Mouse (Mus musculus) limb, embryonic 10.5 days (tissue): ENCODE measurements at regions not wholly inside any gene's neighbourhood (a gene's known extent, or its start where the extent isn't known, plus 50 kb on each side); places are given as distances from the start of the nearest gene placed in this dataset.
A peak's percentile ranks its signal among the peaks of the same experiment; 100 is the strongest.

Experiments used
- DNase-seq: peaks from one replicate; pipeline ENCODE4 v3.0.0-alpha.2; 2017; ENCODE audit warnings: low spot score
- H3K27ac ChIP-seq: fragments of 300-500 bp; sonication (generic); 2 replicates; pipeline ENCODE4 v1.5.1; 2016; ENCODE audit warnings: mild to moderate bottlenecking
- H3K27me3 ChIP-seq: fragments of 300-500 bp; sonication (generic); 2 replicates; pipeline ENCODE4 v1.6.1; 2016; ENCODE audit warnings: low read depth, mild to moderate bottlenecking; ENCODE audit not compliant: poor library complexity, severe bottlenecking
- H3K36me3 ChIP-seq: fragments of 300-500 bp; sonication (generic); 2 replicates; pipeline ENCODE4 v1.6.1; 2016; ENCODE audit warnings: mild to moderate bottlenecking, moderate library complexity
- H3K4me1 ChIP-seq: fragments of 300-500 bp; sonication (generic); 2 replicates; pipeline ENCODE4 v1.6.1; 2016
- H3K4me3 ChIP-seq: fragments of 300-500 bp; sonication (generic); 2 replicates; pipeline ENCODE4 v1.5.1; 2016; ENCODE audit warnings: mild to moderate bottlenecking, moderate library complexity
- H3K9me3 ChIP-seq: fragments of 300-500 bp; sonication (generic); replicated peaks from 2 replicates; pipeline ENCODE4 v1.6.1; 2016; ENCODE audit warnings: mild to moderate bottlenecking
- WGBS: fragments of 180-500 bp; shearing (Covaris S2); methylation state at CpG from one replicate; pipeline ENCODE4 v1.1.7; 2016; 5-methylcytosine and 5-hydroxymethylcytosine counted together

DNA sequence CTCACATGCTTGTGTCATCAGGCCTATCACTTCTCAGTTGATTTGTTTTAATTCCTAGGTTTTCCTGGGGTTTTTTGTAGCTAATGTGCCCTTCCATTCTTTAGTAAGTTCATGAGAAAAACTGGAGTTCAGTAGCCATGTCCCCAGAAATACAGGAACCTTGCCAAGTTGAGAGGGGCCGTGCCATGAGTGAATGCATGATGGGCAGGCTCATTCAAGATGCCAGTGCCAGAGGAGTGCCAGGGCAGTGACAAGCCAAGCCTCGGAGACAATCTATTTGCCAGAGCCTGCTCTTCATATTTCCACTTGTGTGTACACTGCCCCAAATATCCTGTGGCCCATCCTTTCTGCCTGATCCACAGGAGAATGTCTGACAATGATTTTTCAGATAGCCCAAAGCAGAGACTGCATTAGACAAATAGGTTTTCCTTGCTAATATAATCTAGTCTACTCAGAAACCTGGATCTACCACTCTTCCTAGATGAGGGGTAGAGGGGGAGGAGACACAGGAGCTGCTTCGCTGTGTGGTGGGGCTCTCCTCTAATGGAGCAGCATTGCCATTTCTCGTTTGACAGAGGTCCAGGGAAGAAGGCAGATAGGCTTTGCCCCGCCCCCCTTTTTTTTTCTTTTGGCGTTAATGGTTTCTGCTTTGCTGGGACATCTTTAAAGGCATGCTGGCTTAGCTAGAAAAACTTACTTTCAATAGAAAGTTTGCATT lies 569.5 kb upstream of the Arid1b start:
- no peak overlapping the region for H3K27ac ChIP-seq
- H3K27me3 ChIP-seq = no peaks in the 10 kb centered on the region
- WGBS = 65% methylated on average over 6 of the region's 6 CpGs
- H3K36me3 ChIP-seq = no peaks in the 10 kb centered on the region
- no peak overlapping the region for H3K4me3 ChIP-seq
- no peaks in the 10 kb centered on the region; the same call in 1 of the 2 replicates for H3K9me3 ChIP-seq
- no peak for DNase-seq
- 0 out of 2 replicates have a peak, but pooled peaks cover 4% of the 10 kb centered on the region for H3K4me1 ChIP-seq

DNA sequence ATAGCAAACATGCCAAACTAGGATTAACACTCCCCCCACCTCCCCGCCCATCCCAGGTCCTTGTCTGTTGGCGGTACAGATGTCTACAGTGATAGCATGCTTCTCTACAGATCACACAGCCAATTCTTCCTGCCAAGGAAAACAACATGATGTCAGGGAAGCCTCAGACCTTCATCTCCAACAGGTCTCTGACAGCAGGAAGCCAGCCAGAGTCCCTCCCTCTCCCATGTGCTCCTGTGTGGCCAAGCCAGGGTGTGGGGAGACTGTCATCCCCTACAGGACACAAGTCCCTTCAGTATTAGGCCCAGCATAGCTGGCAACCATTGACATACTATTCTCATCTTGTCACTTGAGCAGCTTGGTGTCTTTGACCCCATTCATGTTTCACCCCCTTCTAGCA lies 568.8 kb upstream of the Arid1b start:
- H3K27me3 ChIP-seq = no peaks in the 10 kb centered on the region
- H3K27ac ChIP-seq = no peak overlapping the region
- no peaks in the 10 kb centered on the region for H3K36me3 ChIP-seq
- no peaks in the 10 kb centered on the region; the same call in 1 of the 2 replicates for H3K9me3 ChIP-seq
- 0 out of 2 replicates have a peak, but pooled peaks cover 4% of the 10 kb centered on the region for H3K4me1 ChIP-seq
- no peak for DNase-seq
- 90% methylated on average over 2 of the region's 2 CpGs for WGBS
- no peak overlapping the region for H3K4me3 ChIP-seq

- no peak overlapping the region for H3K27ac ChIP-seq
- no peaks in the 10 kb centered on the region for H3K27me3 ChIP-seq
- no peaks in the 10 kb centered on the region; the same call in 1 of the 2 replicates for H3K9me3 ChIP-seq
- DNase-seq = no peak
- H3K4me1 ChIP-seq = peaks cover 4% of the 10 kb centered on the region; the same call in 1 of the 2 replicates
- no peak overlapping the region for H3K4me3 ChIP-seq
- 49% methylated on average over 2 of the region's 2 CpGs for WGBS
- H3K36me3 ChIP-seq = no peaks in the 10 kb centered on the region
These were observed 565.1 kb upstream of the Arid1b start for GRCm38 (mm10) chr17:4429036-4429435.

DNA sequence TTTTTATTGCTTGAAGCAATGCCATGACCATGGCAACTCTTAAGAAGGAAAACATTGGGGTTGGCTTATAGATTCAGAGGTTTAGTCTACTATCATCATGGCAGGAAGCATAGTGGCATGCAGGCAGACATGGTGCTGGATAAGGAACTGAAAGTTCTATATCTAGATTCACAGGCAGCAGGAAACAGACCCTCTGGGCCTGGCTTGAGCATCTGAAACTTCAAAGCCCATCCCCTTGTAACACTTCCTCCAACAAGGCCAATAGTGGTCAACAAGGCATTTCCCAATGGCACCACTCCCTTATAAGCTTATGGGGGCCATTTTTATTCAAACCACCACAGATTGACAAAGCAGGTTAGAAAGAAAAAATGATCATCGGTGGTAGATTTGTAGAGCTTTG lies 548.5 kb upstream of the Arid1b start:
- Histone ChIP-seq H3K4me1 (no peaks in the 10 kb centered on the region), H3K36me3 (no peaks in the 10 kb centered on the region), H3K4me3 (no peak overlapping the region), H3K27me3 (no peaks in the 10 kb centered on the region), H3K9me3 (no peaks in the 10 kb centered on the region), H3K27ac (no peak overlapping the region)
- WGBS = 94% methylated on average over 1 of the region's 1 CpGs
- DNase-seq = no peak

DNA sequence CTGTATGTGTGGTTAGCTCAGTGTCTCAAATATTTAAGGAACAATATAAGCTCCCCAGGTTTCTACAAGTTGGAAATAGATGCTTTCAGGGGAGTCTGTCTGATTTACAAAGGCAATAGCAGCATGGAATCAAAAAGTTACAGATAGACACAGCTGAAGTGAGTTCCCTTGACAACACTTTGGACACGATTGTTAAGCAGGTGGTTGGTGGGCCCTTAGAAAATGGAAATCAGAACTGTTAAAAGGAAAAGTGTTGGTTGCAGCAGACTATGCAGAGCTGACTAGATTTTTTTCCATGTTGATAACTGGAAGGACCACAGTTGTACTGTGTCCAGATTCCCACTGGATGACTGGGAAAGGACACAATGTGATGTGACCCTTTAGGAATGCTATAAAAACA lies 536.6 kb upstream of the Arid1b start:
- DNase-seq = no peak
- Histone ChIP-seq H3K27ac (no peak overlapping the region), H3K9me3 (no peaks in the 10 kb centered on the region), H3K27me3 (no peaks in the 10 kb centered on the region), H3K36me3 (no peaks in the 10 kb centered on the region), H3K4me3 (no peak overlapping the region), H3K4me1 (no peaks in the 10 kb centered on the region)
- 83% methylated on average over 1 of the region's 1 CpGs for WGBS

DNA sequence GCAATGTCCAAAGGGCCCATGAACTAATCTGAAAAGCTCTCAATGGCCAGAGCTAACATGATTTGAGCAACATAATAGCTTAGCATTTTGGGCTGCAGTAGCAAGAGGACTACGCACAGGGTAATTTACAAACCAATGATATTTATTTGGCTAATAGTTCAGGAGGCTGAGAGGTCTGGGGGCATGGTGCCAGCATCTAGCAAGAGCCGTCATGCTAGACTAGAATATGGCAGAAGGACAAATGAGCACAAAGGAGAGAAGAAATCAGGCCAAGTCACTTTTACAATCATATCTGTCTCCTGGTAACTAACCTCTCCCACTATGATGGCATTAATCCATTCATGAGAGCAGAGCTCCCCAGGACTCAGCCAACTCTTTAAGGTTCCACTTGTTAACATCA lies 532.6 kb upstream of the Arid1b start:
- 94% methylated on average over 2 of the region's 2 CpGs for WGBS
- no peak for DNase-seq
- no peaks in the 10 kb centered on the region for H3K9me3 ChIP-seq

DNA sequence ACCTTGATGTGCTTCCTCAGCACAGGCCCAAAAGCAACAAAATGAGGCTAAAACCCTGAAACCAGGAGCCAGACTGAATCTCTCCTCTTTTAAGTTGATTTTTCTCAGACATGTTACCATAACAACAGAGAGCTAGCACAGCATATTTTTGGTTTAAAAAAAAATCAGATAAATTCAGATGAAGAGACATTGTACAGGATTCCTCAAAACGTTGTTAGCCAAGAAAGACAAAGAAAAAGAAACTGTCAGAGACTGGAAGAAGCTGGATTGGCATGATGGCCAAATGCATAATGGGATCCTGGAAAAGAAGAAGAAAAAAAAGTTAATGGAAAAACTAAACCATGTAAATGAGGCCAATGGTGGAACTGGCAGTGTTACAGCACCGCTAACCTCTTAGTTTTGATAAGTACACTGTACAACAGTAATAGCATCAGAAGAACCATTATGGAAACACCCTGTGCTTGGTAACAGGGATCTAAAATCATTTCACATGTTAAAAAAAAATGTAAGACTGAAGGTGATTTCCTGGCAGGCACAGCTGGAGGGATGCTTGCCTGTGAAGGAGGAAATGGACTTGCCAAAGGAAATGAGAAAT lies 529.7 kb upstream of the Arid1b start:
- Histone ChIP-seq H3K9me3 (no peaks in the 10 kb centered on the region), H3K36me3 (no peaks in the 10 kb centered on the region), H3K4me1 (peaks cover 5% of the 10 kb centered on the region), H3K27ac (no peak overlapping the region), H3K4me3 (no peak overlapping the region), H3K27me3 (no peaks in the 10 kb centered on the region)
- no peak for DNase-seq
- 83% methylated on average over 2 of the region's 2 CpGs for WGBS

More for the DNA sequence above, 532.6 kb upstream of the Arid1b start:
- H3K27ac ChIP-seq = no peak overlapping the region
- no peaks in the 10 kb centered on the region for H3K27me3 ChIP-seq
- peaks cover 5% of the 10 kb centered on the region for H3K4me1 ChIP-seq
- no peaks in the 10 kb centered on the region for H3K36me3 ChIP-seq
- no peak overlapping the region for H3K4me3 ChIP-seq

DNA sequence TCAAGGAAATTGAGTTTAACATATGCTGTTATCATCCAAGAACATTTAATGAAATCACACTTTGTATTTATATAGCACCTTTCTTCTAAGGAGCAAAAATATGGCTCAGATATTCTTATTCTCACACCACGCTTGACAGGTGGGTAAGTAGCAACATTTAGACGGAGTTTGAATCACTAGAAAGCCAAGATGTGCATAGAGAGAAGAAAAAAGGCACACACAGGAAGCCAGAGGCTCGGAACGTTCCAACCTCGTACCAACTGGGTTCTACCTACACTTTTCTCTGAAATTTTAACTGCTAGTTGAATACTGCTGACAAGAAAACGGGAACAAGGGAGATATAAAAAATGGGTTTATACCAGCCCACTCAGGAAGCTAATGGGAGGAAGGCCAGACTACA lies 528.4 kb upstream of the Arid1b start:
- whole genome bisulfite sequencing = 91% methylated on average over 6 of the region's 6 CpGs
- DNase-seq = no peak
- Histone ChIP-seq H3K4me1 (peaks cover 5% of the 10 kb centered on the region), H3K36me3 (no peaks in the 10 kb centered on the region), H3K9me3 (no peaks in the 10 kb centered on the region), H3K27me3 (no peaks in the 10 kb centered on the region), H3K4me3 (no peak overlapping the region), H3K27ac (no peak overlapping the region)

- peaks cover 10% of the 10 kb centered on the region for H3K4me1 ChIP-seq
- WGBS = 56% methylated on average over 5 of the region's 5 CpGs
These were observed 521.7 kb upstream of the Arid1b start for GRCm38 (mm10) chr17:4472412-4472811.

GRCm38 (mm10) chr17:4474350-4474749 lies 519.8 kb upstream of the Arid1b start:
- Histone ChIP-seq H3K27ac (no peak overlapping the region), H3K4me1 (peaks cover 10% of the 10 kb centered on the region), H3K9me3 (no peaks in the 10 kb centered on the region), H3K36me3 (no peaks in the 10 kb centered on the region), H3K27me3 (no peaks in the 10 kb centered on the region), H3K4me3 (no peak overlapping the region)
- DNase-seq = no peak
- WGBS = 79% methylated on average over 5 of the region's 5 CpGs

More at GRCm38 (mm10) chr17:4472412-4472811, 521.7 kb upstream of the Arid1b start:
- H3K27ac ChIP-seq = peak overlapping the region; percentile 31; the same call in 1 of the 2 replicates
- no peaks in the 10 kb centered on the region for H3K36me3 ChIP-seq
- H3K4me3 ChIP-seq = no peak overlapping the region
- H3K27me3 ChIP-seq = no peaks in the 10 kb centered on the region
- H3K9me3 ChIP-seq = no peaks in the 10 kb centered on the region
- no peak for DNase-seq

- Histone ChIP-seq H3K4me3 (no peak overlapping the region), H3K27me3 (no peaks in the 10 kb centered on the region), H3K4me1 (peaks cover 10% of the 10 kb centered on the region), H3K9me3 (no peaks in the 10 kb centered on the region), H3K27ac (no peak overlapping the region), H3K36me3 (no peaks in the 10 kb centered on the region)
- WGBS = 92% methylated on average over 3 of the region's 3 CpGs
- DNase-seq = no peak
These were observed 518.5 kb upstream of the Arid1b start for GRCm38 (mm10) chr17:4475665-4476064.

- Histone ChIP-seq H3K27ac (no peak overlapping the region), H3K4me3 (no peak overlapping the region), H3K4me1 (peaks cover 22% of the 10 kb centered on the region), H3K9me3 (no peaks in the 10 kb centered on the region; the same call in 1 of the 2 replicates), H3K27me3 (no peaks in the 10 kb centered on the region), H3K36me3 (no peaks in the 10 kb centered on the region)
- DNase-seq = no peak
- 97% methylated on average over 2 of the region's 2 CpGs for WGBS
These were observed 499.7 kb upstream of the Arid1b start for GRCm38 (mm10) chr17:4494392-4494791.

- H3K4me1 ChIP-seq = peaks cover 30% of the 10 kb centered on the region
- H3K27ac ChIP-seq = no peak overlapping the region
- no peak overlapping the region for H3K4me3 ChIP-seq
- 84% methylated on average over 5 of the region's 5 CpGs for WGBS
- H3K9me3 ChIP-seq = no peaks in the 10 kb centered on the region
- H3K27me3 ChIP-seq = peaks cover 11% of the 10 kb centered on the region; the same call in 1 of the 2 replicates
- no peak for DNase-seq
- H3K36me3 ChIP-seq = no peaks in the 10 kb centered on the region
These were observed 493.6 kb upstream of the Arid1b start for GRCm38 (mm10) chr17:4500504-4500903.
